Mouse (Mus musculus) MN1 (cell line): ENCODE data around the gene Bhmt.
"Not testable (repeated sequence)": the region's sequence is repeated elsewhere in the genome, so short reads cannot be mapped to it uniquely, and the experiment has no call there.

Experiments used
- DNase-seq: peaks from one replicate; pipeline ENCODE4 v3.0.0-alpha.2; 2016; ENCODE audit warnings: low spot score

Bhmt gene

GRCm38 (mm10) chr13:93607701-93608100 lies 30.1 kb downstream of the Bhmt start:
- no peak for DNase-seq

- DNase-seq = no peak
Measured at GRCm38 (mm10) chr13:93606868-93607578, 30.7 kb downstream of the Bhmt start.

GRCm38 (mm10) chr13:93604698-93605097 lies 33.1 kb downstream of the Bhmt start:
- DNase-seq = no peak

- no peak for DNase-seq
Measured at GRCm38 (mm10) chr13:93601527-93601926, 36.2 kb downstream of the Bhmt start.

- DNase-seq = no peak
Measured at GRCm38 (mm10) chr13:93593040-93593699, 44.6 kb downstream of the Bhmt start.

- not testable (repeated sequence) for DNase-seq
Measured at GRCm38 (mm10) chr13:93582526-93582925, 55.2 kb downstream of the Bhmt start.

GRCm38 (mm10) chr13:93580431-93580830 lies 57.3 kb downstream of the Bhmt start:
- no peak for DNase-seq

GRCm38 (mm10) chr13:93569676-93570075 lies 68.1 kb downstream of the Bhmt start:
- DNase-seq = no peak
